Mouse (Mus musculus) B cell, adult 67 days (primary cell): Measurements from ENCODE around the gene Dap3. TPM values are rescaled to one million over a fixed set of nuclear protein-coding genes. Genes with fewer than 3 reads are reported as not detected.

Experiments used
- total RNA-seq, 2 experiments: library from RNA; stranded (reverse); gene quantifications; 4 replicates each; pipeline ENCODE4 v1.2.4; 2023

Dap3 gene
- 100 to 1,000 TPM; 100 to 103 TPM for total RNA-seq

DNA sequence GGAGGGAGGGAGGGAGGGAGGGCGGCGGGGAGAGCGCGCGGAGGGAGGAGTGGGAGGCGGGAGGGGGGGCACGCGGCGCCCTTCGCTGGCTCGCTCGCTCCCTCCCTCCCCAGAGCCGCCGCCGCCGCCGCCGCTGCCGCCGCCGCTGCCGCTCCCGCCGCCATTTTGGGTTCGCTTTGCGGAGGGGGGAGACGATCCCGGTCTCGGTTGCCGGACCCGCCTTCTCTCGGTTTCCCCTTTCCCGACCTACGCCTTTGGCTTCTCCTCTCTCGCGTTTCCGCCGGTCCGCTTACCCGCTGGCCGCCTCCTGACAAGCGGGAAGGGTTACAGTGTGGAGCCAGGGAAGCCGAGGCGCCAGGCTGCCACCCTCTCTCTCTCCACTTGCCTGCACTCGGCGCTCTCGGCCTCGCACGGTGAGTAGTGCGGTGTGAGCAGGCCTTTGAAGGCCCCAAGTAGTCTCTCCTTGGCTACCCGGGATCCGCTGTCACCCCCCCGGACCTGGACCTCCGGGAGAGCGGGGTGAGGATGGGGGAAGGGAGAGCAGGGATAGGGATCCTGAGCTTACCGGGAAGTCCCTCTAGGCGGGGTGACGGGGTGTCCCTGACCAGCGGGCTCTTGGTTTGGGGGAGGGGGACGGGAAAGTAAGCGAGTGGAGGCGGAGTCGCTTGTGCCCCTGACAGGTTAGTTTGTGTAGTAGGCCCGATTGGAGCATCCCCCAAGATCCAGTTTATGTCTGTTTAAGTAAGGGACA lies at the start of gene Dap3, which contains the start of gene Ash1l:
TSS of gene Dap3 (minus strand) at position 606 of the 751 bp plus-strand sequence.
TSS of gene Ash1l (plus strand) at position 47 of the 751 bp plus-strand sequence.

DNA sequence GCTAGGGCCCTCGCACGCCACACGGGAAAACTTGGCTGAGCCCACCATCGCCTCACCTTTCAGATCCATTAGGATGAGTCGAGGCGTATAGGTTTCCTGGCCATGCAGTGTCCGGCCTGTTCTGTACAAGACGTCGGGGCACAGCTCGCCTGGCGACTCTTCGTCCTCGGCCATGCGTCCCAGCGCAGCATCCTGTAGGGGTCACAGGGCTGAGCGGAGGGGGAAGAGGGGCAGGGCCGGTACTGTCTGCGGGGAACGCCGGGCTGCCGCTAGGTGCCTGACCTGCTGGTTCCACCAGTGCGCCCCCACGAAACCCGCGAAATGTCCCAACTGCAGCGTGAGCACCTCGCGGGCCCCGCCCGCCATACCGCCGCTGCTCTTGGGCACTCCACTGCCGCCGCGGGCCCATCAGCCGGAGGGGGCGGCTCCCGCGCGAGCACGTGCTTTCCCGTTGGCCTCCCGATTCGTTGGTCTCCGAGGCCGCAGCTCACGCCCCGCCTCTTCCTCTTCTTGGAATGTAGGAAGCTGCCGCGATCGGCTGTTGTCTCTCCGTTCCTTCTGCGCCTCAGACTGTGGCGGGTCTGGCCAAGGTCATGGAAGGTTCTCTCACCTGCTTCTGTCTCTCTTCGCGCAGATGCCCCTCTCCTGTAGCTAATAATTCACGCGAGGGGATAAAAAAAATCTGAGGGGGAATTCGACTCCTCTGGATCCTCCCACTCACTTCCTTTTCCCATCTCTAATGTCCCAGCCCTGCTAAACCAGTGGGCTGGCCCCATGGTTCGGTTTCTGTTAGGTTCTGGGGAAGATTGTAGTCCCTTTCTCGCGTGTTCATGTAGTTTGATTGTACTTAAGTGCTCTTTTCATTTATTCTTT lies 37.2 kb downstream of the Dap3 start, which contains the start of gene Msto1:
TSS of gene Msto1 (minus strand) at position 489 of the 873 bp plus-strand sequence.

Other genes starting within 250 kb of the Dap3 start
- 10 to 100 TPM; 32.8 to 37.0 TPM for gene Rit1, start 234.3 kb downstream of the Dap3 start, total RNA-seq
- gene Syt11, start 176.0 kb downstream of the Dap3 start, total RNA-seq = 1 to 10 TPM; 3.5 to 3.6 TPM
- gene Gon4l, start 116.0 kb downstream of the Dap3 start, total RNA-seq = 10 to 100 TPM; 80.0 to 84.3 TPM
- gene Msto1, start 37.2 kb downstream of the Dap3 start, total RNA-seq = 10 to 100 TPM; 14.3 to 17.2 TPM
- gene Ash1l, start 559 bp downstream of the Dap3 start, total RNA-seq = 100 to 1,000 TPM; 108 to 111 TPM
- 10 to 100 TPM; 52.2 to 54.5 TPM for gene Rusc1, start 142.1 kb upstream of the Dap3 start, total RNA-seq
- not detected for gene Gm43738, start 149.9 kb upstream of the Dap3 start, total RNA-seq
- 10 to 100 TPM; 19.8 to 21.0 TPM for gene Fdps, start 150.8 kb upstream of the Dap3 start, total RNA-seq
- gene Pklr, start 185.0 kb upstream of the Dap3 start, total RNA-seq = not detected
- 1 to 10 TPM; 2.7 to 4.7 TPM for gene Hcn3, start 209.0 kb upstream of the Dap3 start, total RNA-seq
- 100 to 1,000 TPM; 162 to 174 TPM for gene Clk2, start 213.6 kb upstream of the Dap3 start, total RNA-seq
- 100 to 1,000 TPM; 108 to 133 TPM for gene Scamp3, start 226.3 kb upstream of the Dap3 start, total RNA-seq
- gene Fam189b, start 232.0 kb upstream of the Dap3 start, total RNA-seq = 10 to 100 TPM; 22.6 to 25.4 TPM